Mouse (Mus musculus): Measurements from ENCODE around the gene Grin3b. TPM values are rescaled to one million over a fixed set of nuclear protein-coding genes. Genes with fewer than 3 reads are reported as not detected.

Gene Grin3b
- polyA plus RNA-seq, 1 experiment, result 0.16 TPM

DNA sequence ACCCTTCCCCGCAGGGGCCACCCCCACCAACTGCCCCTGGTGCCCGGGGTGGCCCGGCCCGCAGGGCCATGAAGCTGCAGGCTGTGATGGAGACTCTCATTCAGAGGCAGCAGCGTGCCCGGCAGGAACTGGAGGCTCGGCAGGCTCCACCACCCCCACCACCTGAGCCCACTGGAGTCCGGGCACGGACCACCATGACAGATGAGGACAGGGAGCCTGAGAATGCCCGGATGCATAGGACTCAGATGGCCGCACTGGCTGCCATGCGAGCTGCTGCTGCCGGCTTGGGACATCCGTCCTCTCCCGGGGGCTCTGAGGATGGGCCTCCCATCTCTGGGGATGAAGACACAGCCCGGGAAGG, 39.7 kb upstream of the Grin3b start:
- no peak overlapping the region for H3K27ac ChIP-seq (ENCODE audit: insufficient read depth, low read length)
- no peak overlapping the region for H3K4me3 ChIP-seq (ENCODE audit: extremely low read depth, insufficient read depth, insufficient read length)
- peaks cover 15% of the 10 kb centered on the region for H3K36me3 ChIP-seq (ENCODE audit: control insufficient read depth, insufficient read depth, low read length)
- H3K4me1 ChIP-seq (ENCODE audit: control insufficient read depth, insufficient read depth, insufficient read length), result peaks cover 8% of the 10 kb centered on the region; the same call in 1 of the 2 replicates
- no peak for TF ChIP-seq POLR2A (IDR thresholded peaks at IDR 0.05; ENCODE audit: low read depth, low read length)
- TF ChIP-seq CTCF (IDR thresholded peaks at IDR 0.05; ENCODE audit: extremely low read depth, insufficient read depth, insufficient read length, insufficient replicate concordance), result no peak
- H3K27me3 ChIP-seq (ENCODE audit: control insufficient read depth, insufficient read depth, low read length), result no peaks in the 10 kb centered on the region
- no peak for DNase-seq (ENCODE audit: low read depth in 1 of 2, low spot score in 2 of 2)
- 92% methylated on average over 16 of the region's 16 CpGs for WGBS

- H3K27ac ChIP-seq (ENCODE audit: insufficient read depth, low read length), result no peak overlapping the region
- no peak for DNase-seq (ENCODE audit: low read depth in 1 of 2, low spot score in 2 of 2)
- H3K4me1 ChIP-seq (ENCODE audit: control insufficient read depth, insufficient read depth, insufficient read length), result peaks cover 17% of the 10 kb centered on the region; the same call in 1 of the 2 replicates
- no peaks in the 10 kb centered on the region for H3K27me3 ChIP-seq (ENCODE audit: control insufficient read depth, insufficient read depth, low read length)
- H3K36me3 ChIP-seq (ENCODE audit: control insufficient read depth, insufficient read depth, low read length), result peaks cover 15% of the 10 kb centered on the region
- H3K4me3 ChIP-seq (ENCODE audit: extremely low read depth, insufficient read depth, insufficient read length), result no peak overlapping the region
- 86% methylated on average over 9 of the region's 9 CpGs for WGBS
- TF ChIP-seq CTCF (IDR thresholded peaks at IDR 0.05; ENCODE audit: extremely low read depth, insufficient read depth, insufficient read length, insufficient replicate concordance), result no peak
- TF ChIP-seq POLR2A (IDR thresholded peaks at IDR 0.05; ENCODE audit: low read depth, low read length), result no peak
These were observed 38.7 kb upstream of the Grin3b start for GRCm38 (mm10) chr10:79931797-79932196.

DNA sequence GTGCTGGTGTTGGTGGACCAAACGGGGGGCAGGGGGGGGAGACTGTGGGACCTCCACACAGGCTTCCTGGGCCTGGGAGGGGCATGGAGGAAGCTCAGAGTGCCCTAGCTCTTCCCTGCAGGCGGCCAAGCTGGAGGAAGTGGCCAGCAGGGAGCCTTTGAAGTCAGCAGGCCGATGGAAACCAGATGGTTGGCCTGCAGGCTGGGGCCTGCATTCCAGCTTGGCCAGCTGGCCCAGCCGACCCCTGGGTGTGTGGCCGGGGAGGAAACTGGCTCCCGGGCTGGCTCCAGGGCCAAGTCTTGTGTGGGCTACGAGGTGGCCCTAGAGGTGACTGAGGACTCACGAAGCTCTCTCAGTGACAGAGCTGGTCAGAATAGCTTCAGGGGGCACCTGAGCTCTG, 37.8 kb upstream of the Grin3b start:
- peaks cover 25% of the 10 kb centered on the region for H3K4me1 ChIP-seq (ENCODE audit: control insufficient read depth, insufficient read depth, insufficient read length)
- no peak for TF ChIP-seq CTCF (IDR thresholded peaks at IDR 0.05; ENCODE audit: extremely low read depth, insufficient read depth, insufficient read length, insufficient replicate concordance)
- TF ChIP-seq POLR2A (IDR thresholded peaks at IDR 0.05; ENCODE audit: low read depth, low read length), result no peak
- H3K27ac ChIP-seq (ENCODE audit: insufficient read depth, low read length), result no peak overlapping the region
- WGBS, result 73% methylated on average over 8 of the region's 8 CpGs
- H3K36me3 ChIP-seq (ENCODE audit: control insufficient read depth, insufficient read depth, low read length), result peaks cover 15% of the 10 kb centered on the region
- no peak overlapping the region for H3K4me3 ChIP-seq (ENCODE audit: extremely low read depth, insufficient read depth, insufficient read length)
- DNase-seq (ENCODE audit: low read depth in 1 of 2, low spot score in 2 of 2), result no peak
- no peaks in the 10 kb centered on the region for H3K27me3 ChIP-seq (ENCODE audit: control insufficient read depth, insufficient read depth, low read length)

GRCm38 (mm10) chr10:79933145-79933679, 37.3 kb upstream of the Grin3b start:
- H3K27me3 ChIP-seq (ENCODE audit: control insufficient read depth, insufficient read depth, low read length), result no peaks in the 10 kb centered on the region
- no peak overlapping the region for H3K4me3 ChIP-seq (ENCODE audit: extremely low read depth, insufficient read depth, insufficient read length)
- H3K4me1 ChIP-seq (ENCODE audit: control insufficient read depth, insufficient read depth, insufficient read length), result peaks cover 30% of the 10 kb centered on the region
- WGBS, result 81% methylated on average over 9 of the region's 9 CpGs
- peaks cover 15% of the 10 kb centered on the region for H3K36me3 ChIP-seq (ENCODE audit: control insufficient read depth, insufficient read depth, low read length)
- no peak for TF ChIP-seq POLR2A (IDR thresholded peaks at IDR 0.05; ENCODE audit: low read depth, low read length)
- no peak for TF ChIP-seq CTCF (IDR thresholded peaks at IDR 0.05; ENCODE audit: extremely low read depth, insufficient read depth, insufficient read length, insufficient replicate concordance)
- no peak overlapping the region for H3K27ac ChIP-seq (ENCODE audit: insufficient read depth, low read length)
- no peak for DNase-seq (ENCODE audit: low read depth in 1 of 2, low spot score in 2 of 2)

DNA sequence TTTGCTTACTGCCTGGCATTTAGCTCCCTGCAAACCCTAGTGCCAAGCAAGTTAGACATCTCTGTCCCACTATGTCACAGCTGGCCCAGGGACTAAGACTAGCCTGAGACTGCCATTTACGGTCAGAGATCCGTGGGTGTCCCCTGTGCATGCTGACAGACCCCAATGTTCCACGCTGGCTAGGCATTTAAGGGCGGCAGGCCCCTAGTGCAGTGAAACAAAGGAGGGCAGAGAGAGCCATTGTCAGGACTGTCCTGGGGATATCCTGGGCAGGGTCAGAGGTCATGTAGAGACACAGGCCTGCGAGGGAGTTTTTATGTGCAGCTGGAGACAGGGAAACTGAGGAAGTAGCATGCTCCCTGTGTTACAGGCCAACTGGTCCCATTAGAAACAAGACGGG, 36.7 kb upstream of the Grin3b start:
- H3K27me3 ChIP-seq (ENCODE audit: control insufficient read depth, insufficient read depth, low read length), result no peaks in the 10 kb centered on the region
- peaks cover 15% of the 10 kb centered on the region for H3K36me3 ChIP-seq (ENCODE audit: control insufficient read depth, insufficient read depth, low read length)
- no peak overlapping the region for H3K27ac ChIP-seq (ENCODE audit: insufficient read depth, low read length)
- TF ChIP-seq POLR2A (IDR thresholded peaks at IDR 0.05; ENCODE audit: low read depth, low read length) (no peak), CTCF (IDR thresholded peaks at IDR 0.05; ENCODE audit: extremely low read depth, insufficient read depth, insufficient read length, insufficient replicate concordance) (no peak)
- WGBS, result 91% methylated on average over 6 of the region's 6 CpGs
- no peak for DNase-seq (ENCODE audit: low read depth in 1 of 2, low spot score in 2 of 2)
- H3K4me1 ChIP-seq (ENCODE audit: control insufficient read depth, insufficient read depth, insufficient read length), result peaks cover 35% of the 10 kb centered on the region
- no peak overlapping the region for H3K4me3 ChIP-seq (ENCODE audit: extremely low read depth, insufficient read depth, insufficient read length)

- peaks cover 39% of the 10 kb centered on the region for H3K4me1 ChIP-seq (ENCODE audit: control insufficient read depth, insufficient read depth, insufficient read length)
- no peaks in the 10 kb centered on the region for H3K27me3 ChIP-seq (ENCODE audit: control insufficient read depth, insufficient read depth, low read length)
- WGBS, result 82% methylated on average over 13 of the region's 13 CpGs
- no peak overlapping the region for H3K4me3 ChIP-seq (ENCODE audit: extremely low read depth, insufficient read depth, insufficient read length)
- DNase-seq (ENCODE audit: low read depth in 1 of 2, low spot score in 2 of 2), result no peak
- H3K36me3 ChIP-seq (ENCODE audit: control insufficient read depth, insufficient read depth, low read length), result peaks cover 15% of the 10 kb centered on the region
- H3K27ac ChIP-seq (ENCODE audit: insufficient read depth, low read length), result no peak overlapping the region
- TF ChIP-seq POLR2A (IDR thresholded peaks at IDR 0.05; ENCODE audit: low read depth, low read length), result no peak
These were observed 36.2 kb upstream of the Grin3b start for GRCm38 (mm10) chr10:79934272-79934721.

DNA sequence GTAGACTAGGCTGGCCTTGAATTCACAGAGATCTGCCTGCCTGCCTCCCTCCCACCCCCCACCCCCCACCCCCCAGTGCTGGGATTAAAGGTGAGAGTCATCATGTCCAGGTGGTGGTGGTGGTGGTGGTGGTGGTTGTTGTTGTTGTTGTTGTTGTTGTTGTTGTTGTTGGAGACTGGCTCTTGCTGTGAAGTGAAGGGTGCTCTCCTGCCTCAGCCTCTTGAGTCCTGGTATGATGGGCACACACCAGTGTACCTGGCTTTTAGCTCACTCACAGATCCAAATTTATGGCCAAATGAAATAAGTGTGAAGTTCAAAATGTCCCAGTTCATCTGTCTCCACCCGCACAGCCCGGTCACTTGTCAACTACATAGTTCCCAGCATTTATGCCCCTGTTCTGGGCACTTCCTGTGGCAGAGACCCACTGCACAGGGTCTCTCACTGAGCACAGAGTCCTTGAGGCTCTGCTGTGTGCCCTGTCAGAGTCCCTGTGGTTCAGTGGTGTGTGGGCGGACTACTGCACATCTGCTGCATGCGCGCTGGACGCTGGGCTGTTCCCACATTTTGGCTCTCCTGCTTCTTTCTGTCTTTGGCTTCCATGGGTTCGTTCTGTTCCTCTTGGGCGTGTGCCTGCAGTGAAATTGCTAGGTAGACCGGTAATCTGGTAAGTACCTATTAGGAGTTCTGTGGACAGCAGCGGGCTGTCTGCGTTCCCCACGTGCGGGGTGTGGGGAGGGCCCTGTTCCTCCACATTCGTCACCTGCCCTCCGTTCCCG, 35.5 kb upstream of the Grin3b start:
- Histone ChIP-seq H3K4me3 (ENCODE audit: extremely low read depth, insufficient read depth, insufficient read length) (no peak overlapping the region), H3K27me3 (ENCODE audit: control insufficient read depth, insufficient read depth, low read length) (no peaks in the 10 kb centered on the region), H3K27ac (ENCODE audit: insufficient read depth, low read length) (no peak overlapping the region), H3K4me1 (ENCODE audit: control insufficient read depth, insufficient read depth, insufficient read length) (peaks cover 45% of the 10 kb centered on the region), H3K36me3 (ENCODE audit: control insufficient read depth, insufficient read depth, low read length) (peaks cover 15% of the 10 kb centered on the region)
- TF ChIP-seq CTCF (IDR thresholded peaks at IDR 0.05; ENCODE audit: extremely low read depth, insufficient read depth, insufficient read length, insufficient replicate concordance), result no peak
- no peak for TF ChIP-seq POLR2A (IDR thresholded peaks at IDR 0.05; ENCODE audit: low read depth, low read length)
- 96% methylated on average over 16 of the region's 16 CpGs for WGBS
- no peak for DNase-seq (ENCODE audit: low read depth in 1 of 2, low spot score in 2 of 2)
